Mouse (Mus musculus): ENCODE measurements around the gene Slc5a6.
"Not testable (repeated sequence)": the region's sequence is repeated elsewhere in the genome, so short reads cannot be mapped to it uniquely, and the experiment has no call there.

The Slc5a6 gene

DNA sequence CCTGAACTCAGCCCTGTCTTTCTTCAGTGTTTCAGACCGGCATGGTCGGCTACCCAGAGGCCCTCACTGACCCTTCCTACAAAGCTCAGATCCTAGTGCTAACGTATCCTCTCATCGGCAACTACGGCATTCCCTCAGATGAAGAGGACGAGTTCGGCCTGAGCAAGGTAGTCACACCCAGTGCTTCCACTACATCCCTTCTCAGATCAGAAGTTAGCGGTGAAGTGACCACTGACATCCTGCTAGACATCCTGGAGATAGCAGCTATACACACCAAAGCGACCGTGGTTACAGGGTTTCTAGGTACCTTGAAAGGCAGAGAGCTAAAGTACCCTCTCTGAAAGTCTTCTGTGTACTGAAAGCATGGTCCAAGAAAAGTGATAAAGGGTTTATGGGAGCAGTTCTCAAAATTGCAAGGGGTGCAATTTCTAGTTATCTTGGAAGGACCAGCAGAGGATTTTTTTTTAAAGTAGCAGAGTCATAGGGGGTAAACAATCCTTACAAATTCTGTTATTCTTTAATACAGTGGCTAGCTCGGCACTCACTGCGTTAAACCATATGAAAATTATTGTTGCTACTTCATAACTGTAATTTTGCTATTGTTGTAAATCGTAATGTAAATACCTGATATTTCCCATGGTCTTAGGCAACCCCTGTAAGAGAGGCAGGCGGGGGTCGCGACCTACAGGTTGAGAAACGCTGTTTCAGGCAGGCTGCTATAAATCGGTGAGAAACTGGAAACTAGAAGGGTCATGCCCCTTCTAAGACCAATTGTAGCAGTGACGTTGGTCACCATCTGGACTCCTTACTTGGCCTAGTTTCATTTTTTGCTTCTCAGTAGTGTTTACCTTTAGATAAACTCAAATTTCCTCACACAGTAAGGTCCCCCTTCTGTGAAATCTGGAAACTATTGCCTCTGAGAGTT, 6.8 kb upstream of the Slc5a6 start:
- no peak for DNase-seq (ENCODE audit: low spot score)

DNA sequence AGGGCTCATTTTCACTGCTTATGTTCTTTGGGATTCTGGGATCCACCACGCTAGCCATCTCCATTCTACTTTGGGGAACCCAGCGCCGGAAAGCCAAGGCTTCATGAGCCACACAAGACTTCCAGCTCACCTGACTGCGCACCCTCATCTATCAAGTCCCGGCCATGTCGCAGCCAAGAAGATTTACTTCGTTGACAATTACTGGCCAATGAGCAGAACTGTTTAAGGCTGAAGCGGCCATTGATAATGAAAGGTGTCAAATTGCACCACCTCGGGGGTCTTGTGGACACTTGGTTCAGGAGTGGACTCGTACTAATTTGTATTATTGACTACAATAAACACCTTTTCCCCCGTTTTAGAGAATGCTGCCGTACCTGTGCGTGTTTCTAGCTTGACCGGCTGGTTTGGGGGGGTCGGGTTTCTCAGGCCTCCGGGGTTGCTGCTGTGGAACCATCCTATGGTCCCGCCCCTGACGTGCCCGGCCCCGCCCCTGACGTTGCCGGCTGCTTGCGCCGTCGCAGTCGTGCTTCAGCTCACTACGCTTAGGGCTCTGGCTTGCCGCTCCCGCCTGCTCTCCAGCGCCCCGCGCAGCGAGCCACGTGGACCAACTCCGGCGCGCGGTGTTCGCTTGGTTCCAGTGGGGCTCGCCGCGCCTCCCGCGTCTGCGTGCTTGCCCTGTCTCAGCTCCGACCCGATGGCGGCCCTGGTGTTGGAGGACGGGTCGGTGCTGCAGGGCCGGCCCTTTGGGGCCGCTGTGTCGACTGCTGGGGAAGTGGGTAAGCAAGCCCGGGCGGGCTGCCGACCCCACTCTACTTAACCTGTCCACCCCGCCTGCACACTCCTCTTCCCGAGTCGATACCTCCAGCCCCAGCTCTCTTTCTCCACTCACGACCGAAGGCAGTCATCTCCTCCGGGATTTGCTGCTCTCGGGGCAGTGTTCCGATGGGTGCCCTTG, 5.8 kb upstream of the Slc5a6 start, which contains the start of gene Cad:
Gene Cad (plus strand): TSS at position 520 of the 955 bp plus-strand sequence.
- DNase-seq (ENCODE audit: low spot score) = peak; percentile 94

DNA sequence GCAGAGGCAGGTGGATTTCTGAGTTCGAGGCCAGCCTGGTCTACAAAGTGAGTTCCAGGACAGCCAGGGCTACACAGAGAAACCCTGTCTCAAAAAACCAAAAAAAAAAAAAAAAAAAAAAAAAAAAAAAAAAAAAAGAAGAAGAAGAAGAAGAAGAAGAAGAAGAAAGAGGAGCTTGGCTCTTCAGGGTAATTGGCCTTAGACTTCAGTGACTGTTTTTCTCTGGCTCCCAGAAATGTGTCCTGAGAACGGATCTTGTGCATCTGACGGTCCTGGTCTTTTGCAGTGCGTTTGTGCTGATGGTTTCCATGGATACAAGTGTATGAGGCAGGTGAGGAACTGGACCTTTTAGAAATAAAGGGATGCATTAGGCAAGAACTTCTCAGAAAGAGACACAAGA, 5.0 kb upstream of the Slc5a6 start:
- not testable (repeated sequence) for DNase-seq (ENCODE audit: low spot score)

DNA sequence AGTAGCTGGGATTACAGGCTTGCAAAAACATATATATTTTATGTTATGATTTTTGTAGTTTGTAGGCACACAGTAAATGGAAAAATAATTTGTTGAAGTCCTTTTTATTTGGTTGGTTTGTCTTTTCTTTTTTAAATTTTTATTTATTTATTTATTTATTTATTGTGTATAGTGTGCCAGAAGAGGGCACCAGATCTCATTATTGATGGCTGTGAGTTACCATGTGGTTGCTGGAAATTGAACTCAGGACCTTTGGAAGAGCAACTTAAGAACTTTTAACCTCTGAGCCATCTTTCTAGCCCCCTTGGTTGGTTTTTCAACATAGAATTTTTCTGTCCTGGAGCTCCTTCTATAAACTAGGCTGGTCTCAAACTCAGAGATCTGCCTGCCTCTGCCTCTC, 1.7 kb upstream of the Slc5a6 start:
- DNase-seq (ENCODE audit: low spot score) = no peak

DNA sequence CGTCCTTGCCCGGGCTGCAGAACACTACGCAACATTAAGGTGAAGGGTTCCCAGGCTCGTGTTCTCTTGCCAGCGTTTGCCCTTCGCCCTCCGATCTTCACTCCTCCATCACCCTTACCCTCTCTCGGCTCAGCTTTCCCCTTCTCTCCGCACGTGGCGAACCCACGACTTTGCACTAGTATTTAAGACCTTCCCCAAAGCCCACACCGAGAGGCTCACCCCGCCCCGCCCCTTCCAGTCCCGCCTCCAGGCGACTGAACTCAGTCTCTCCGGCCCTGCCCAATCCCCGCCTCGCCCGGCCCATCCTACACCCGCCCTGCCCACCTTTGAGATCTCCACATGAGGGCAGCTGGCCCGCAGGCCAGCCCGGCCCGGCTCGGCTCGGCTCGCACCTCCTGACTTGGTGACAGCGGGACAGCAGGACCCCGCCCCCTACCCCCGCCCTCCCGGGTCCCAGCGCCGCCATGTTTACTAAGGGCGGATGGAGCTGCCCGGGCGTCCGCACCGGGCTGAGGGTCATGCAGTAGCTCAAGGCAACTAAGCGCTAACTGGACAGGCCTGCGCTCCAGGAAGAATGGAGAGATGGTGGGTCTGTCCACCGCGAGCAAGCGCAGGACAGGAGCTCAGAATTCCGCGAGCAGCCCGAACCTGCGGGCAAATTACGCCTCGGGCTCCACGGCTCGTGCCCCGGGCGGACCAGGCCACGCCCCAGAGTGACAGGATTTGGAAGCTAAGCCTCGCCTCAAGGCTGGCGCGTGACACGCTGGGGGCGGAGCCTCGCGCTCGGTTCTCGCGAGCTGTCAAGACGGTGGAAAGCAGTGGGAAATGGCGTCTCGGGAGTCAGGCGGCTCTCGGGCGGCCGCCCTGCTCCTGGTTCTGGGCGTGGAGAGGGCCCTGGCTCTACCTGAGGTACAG, 619 bp downstream of the Slc5a6 start, which contains the start of gene Atraid:
Gene Atraid (plus strand): TSS at position 465 of the 915 bp plus-strand sequence.
- peak; percentile 99 for DNase-seq (ENCODE audit: low spot score)

DNA sequence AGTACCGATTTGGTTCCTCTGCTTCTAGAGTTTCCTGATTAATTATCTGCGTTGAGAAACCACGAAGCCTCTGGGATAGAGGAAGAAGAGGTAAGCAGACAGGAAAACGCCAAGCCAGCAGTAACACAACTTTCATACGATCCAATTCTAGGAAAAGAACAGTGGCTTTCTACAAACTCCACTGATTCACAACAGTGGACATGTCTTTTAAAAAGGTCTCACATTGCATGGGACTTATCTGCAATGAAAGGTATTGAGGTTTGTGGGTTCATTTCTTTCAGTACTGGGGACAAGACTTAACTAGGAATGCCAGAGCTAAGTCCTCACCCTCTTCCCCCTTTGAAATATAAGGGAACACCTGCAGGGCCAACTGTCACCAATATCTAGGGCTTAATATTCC, 1.6 kb downstream of the Slc5a6 start:
- no peak for DNase-seq (ENCODE audit: low spot score)

DNA sequence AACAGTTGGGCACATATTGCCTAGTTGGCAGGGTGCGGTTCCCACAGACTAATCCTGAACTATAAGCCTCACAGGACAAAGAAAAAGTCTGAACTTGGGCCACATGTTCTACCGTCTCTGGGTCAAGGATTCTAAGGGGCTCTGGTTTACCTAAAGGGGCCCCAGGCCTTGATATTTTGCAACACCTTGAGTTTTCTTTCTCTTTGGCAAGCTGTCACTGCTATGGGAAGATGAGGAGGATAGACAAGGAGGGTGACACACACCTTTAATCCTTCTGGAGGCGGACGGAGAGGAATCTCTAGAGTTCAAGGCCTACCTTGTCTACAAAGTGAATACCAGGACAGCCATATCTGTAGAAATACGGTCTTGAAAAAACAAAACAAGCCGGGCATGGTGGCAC, 2.3 kb downstream of the Slc5a6 start:
- DNase-seq (ENCODE audit: low spot score) = no peak

DNA sequence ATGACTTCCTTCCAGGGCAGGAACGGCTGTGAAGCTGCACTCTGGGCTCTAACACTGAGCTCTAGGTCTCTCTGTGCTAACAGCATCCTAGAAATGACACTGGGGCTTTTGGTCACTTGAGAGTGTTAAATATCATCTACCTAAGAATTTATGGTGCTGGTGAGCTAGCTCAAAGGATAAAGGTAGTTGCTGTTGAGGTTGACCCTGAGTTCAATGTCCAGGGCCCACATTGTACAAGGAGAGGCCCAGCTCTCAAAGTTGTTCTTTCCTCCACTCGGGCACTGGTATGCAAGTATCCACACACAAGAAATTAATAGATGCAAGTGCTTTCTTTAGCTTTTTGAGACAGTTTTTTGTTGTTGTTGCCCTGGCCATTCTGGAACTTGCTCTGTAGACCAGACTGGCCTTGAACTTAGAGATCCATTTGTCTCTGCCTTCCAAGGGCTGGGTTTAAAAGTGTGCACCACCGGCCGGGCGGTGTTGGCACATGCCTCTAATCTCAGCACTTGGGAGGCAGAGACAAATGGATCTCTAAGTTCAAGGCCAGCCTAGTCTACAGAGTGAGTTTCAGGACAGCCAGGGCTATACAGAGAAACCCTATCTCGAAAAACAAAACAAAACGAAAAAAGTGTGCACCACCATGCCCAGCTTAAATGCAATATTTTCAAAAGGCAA, 10.4 kb downstream of the Slc5a6 start:
- DNase-seq (ENCODE audit: low spot score) = peak; percentile 26

DNA sequence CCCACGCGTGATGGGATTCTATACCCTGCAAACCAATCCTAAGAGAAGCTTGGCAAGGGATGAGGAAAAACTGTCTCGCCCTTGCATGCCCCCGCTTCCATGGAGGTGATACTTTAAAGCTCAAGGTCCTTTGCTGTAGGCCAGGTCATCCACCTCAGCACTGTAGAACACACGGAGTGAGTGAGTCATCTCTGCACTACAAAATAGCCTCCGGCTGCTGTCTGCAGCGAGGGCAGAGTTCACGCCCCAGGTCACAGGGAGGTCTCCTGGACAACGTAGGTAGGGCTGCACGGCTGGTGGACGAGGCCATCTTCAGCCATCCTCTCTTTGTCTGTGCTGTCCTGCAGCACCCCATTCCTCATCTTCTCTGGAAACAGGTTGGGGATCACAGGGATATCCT, 12.2 kb downstream of the Slc5a6 start:
- DNase-seq (ENCODE audit: low spot score) = peak; percentile 76

DNA sequence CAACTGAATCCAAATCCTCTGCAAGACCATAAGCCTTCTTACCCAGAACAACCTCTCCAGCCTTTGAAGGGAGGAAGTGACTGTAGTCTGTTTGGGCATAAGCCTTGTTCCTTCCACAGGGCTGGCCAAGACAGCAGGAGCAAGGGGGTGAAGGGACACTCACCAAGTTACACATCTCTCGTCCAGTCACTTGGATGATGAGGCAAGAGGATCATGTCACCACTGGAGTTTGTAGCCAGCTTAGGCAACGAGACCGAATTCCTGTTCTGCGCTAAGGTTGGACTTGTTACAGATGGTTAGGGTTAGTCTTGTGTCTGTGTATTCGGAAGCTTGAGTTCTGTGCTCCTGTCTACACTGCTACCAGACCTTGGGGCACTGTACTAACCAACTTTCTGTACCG, 14.1 kb downstream of the Slc5a6 start:
- no peak for DNase-seq (ENCODE audit: low spot score)

DNA sequence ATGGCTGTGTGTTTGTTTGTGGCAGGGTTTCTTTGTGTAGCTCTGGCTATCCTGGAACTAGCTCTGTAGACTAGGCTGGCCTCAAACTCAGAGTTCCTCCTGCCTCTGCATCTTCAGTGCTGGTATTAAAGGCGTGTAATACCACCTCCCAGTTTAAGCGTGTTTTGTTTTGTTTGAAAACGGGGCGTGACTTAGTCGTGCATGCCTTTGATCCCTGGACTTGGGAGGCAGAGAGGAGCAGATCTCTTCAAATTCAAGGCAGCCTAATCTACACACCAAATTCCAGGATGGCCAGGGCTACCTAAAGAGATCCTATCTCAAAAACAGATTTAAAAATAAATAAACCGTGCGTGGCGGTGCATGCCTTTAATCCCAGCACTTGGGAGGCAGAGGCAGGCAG, 17.2 kb downstream of the Slc5a6 start:
- DNase-seq (ENCODE audit: low spot score) = no peak

DNA sequence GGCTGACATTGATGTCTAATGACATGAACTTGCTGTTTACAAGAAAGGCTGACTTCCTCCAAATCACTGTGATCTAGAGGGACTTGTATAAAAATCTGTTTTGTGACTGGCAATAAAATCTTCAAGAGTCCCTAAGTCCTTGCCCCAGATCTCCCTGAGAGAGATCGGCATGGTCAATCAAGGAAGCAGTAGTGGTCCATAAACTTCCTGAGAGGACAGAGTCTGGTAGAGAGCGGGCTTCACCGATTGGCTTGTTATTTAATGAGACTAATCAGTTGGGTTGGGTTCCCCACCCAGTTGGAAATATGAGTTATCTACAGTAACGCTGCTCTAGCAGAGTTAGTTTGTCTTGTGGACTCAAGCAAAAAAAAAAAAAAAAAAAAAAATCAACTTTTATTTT, 17.8 kb downstream of the Slc5a6 start:
- DNase-seq (ENCODE audit: low spot score) = no peak

DNA sequence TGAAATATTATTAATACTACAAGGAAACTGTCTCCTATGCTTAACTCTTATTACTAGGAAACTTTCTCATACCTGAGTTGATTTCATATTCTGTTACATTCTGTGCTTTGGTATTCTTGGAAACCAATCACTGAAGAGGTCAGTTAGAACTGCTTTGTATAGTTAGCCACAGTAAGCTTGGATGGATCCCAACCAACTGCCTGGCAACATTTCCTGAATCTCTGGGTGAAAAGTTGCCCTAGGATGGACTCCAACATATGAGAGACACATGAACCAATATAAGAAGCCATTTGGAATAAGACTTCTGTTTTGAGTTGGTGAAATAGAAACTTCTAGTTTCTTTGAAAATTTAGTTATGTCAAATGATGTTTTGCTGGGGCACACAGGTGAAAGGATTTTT, 24.1 kb downstream of the Slc5a6 start:
- DNase-seq (ENCODE audit: low spot score) = no peak

DNA sequence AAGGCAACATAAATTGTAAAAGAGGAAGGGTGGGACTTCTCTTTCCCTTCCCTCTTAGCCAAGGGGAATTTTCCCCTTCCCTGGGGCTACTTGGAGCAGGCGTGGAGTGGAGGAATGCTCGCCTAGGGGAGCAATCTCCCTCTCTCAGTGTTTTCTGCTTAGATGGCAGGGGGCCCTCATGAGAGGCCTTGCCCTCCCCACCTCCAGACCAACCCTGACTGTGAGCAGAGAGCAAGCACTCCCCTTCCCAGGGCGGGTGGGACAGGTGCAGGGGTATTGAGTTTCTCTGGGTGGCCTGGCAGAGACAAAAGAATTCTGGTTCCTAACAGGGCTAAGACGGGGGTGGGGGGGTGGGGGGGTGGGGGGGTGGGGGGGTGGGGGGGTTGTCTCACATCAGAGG, 25.5 kb downstream of the Slc5a6 start:
- no peak for DNase-seq (ENCODE audit: low spot score)

DNA sequence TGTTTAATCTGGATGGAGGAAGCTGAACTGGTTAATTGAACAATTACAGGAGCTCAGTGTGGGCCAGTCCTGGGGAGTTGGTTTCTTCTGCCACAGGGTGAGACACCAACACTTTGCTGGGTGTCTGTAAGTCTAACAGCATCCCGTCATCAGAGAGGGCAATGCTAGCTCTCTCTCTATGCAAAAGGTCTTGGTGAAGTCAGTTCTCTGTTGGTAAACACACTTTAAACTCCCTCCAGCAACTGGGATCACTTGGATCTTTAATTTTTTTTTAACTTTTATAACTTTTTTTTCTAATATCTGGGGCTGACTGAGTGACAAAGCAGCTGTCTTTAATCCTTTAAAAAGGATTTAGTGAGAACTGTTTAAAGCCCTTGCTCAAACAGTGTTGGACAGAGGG, 26.0 kb downstream of the Slc5a6 start:
- no peak for DNase-seq (ENCODE audit: low spot score)

DNA sequence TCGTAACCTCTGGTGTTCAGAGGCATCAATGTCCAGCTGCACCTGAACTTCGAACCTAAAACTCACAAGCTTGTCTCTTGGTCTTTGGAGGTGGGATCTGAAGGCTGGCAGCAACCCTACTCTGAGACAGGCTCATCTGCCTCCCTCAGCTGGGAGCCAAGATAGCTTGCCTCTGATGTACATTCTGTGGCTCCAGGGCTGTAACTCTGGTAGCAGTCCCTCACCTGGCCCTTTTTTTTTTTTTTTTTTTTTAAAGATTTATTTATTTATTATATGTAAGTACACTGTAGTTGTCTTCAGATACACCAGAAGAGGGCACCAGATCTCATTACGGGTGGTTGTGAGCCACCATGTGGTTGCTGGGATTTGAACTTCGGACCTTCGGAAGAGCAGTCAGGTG, 26.9 kb downstream of the Slc5a6 start:
- DNase-seq (ENCODE audit: low spot score) = not testable (repeated sequence)

DNA sequence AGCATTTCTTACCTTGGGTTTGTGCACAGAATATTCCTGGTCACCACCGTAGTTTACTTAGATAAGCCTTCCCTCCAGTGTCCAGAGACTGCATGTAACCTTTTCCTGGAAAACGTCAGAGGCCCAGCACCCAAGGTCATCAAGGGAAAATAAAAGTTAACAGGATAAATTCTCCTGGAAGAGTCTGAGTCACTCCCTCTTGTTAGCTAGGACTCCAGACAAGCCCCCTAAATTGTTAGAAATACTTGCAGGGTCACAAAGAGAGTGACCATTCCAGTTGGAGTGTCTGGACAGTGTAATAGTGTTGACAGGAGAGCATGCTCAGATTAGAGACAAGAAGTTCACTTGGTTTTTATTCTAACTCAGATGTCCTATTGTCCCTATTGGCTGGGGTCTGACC, 32.8 kb downstream of the Slc5a6 start:
- DNase-seq (ENCODE audit: low spot score) = peak; percentile 55

DNA sequence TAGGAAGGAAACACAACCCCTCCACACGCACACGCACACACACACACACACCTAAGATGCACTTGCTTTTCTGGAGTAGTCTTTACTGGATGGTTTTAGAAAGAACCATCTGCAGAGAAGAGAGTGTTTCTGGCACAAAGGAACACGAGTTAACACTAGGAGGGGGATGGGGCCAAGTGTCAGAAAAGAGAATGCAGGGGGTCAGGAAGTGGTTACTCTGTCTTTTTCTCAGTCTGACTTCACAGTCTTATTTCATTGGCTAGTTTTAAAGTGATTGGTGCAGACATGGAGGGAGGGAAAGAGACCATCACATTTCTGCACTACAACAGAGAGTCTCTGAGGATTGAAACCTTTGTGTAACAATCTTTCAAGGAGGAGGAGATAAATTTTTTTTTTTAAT, 36.0 kb downstream of the Slc5a6 start:
- DNase-seq (ENCODE audit: low spot score) = no peak

DNA sequence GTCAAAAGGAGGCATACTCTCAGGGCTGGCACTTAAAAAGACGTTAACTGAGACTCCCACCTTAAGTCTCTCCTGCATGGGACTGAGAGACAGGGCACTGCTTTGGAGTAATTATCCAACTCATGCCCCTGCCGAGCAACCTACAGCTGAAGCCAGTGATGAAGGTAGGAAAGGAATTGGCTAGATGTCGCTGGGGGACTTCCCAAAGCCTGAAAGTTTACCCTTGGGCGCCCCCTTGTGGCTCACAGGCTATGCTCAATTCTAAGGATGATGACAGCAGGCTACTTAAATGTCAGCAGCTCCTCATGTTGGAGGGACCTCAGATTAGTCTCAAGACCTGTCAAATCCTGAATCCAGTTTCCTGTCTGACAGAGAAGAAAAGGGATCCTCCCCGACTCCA, 44.5 kb downstream of the Slc5a6 start:
- DNase-seq (ENCODE audit: low spot score) = peak; percentile 81

DNA sequence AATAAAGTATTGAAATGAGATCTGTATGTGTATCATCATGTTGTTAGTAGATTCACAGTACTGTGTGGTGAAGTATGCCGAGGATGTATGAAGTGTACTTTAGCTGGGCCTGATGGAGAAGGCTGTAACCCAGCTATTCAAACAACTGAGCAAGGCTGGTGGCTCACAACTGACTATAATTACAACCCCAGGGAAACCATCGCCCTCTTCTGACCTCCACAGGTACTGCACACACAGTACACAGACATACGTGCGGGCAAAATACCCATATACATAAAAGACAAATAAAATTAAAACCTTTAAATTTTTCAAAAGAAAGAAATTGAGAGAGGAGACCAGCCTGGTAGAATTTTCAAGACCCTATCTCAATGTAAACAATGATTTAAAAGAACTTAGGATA, 47.2 kb downstream of the Slc5a6 start:
- DNase-seq (ENCODE audit: low spot score) = no peak

DNA sequence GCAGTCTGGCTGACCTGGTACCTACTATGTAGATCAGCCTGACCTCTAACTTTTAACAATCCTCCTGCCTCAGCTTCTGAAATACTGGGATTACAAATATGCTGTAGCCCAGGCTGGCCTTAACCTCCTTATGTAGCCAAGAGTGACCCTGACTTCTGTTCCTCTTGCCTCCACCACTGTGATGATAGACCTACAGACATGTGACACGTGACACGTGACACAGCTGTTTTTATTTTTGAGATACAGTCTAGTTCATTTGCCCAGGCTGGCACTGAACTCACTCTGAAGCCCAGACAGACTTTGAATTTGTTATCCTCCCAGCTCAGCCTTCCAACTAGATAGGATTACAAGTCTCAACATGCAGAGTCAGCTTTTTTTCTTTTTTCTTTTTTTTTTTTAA, 47.7 kb downstream of the Slc5a6 start:
- DNase-seq (ENCODE audit: low spot score) = no peak

Measured in yolk sac, embryonic 10.5 days (tissue).